Mouse (Mus musculus) frontal cortex, postnatal 36 days (tissue): Measurements from ENCODE around the gene Lyrm7.

ENCODE experiments used
- DNase-seq, 2 experiments: peaks; one replicate each; pipeline ENCODE4 v3.0.0; 2022; ENCODE audit warnings: low spot score in 2 of 2

Gene Lyrm7

DNA sequence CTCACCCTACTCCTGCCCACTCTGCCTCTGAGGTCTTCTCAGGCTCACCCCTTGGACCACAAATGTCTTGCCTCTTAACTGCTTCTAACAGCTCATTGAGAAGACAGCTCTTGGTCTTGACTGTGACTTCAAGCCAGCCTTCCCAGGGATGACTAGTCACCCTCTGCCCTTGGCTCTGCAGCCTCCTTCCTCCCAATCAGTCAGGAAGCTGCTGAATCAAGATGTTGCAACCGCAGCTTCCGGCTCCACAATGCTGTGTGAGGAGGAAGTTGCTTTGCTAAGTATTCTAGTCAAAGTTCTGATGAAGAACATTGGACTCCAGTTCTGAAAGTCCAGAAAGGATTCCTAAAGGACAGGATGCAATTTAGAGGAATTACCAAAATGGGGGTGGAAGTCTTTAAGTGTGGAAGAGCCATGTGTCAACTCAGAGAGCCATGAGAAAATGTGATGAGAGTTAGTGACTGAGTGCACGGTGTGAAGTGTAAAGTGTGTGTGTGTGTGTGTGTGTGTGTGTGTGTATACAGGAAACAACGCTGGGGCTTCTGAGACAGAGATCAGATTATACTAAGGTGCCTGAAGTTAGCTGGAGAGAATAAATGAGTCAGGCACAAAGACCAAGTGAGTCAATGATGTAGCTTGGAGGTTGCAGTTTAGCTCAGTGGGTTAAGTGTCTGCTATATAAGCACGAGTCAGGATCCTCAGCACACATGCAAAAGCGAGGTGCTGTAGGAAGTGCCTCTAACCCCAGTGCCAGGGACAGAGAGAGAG, 58.7 kb downstream of the Lyrm7 start:
- DNase-seq = no peak

DNA sequence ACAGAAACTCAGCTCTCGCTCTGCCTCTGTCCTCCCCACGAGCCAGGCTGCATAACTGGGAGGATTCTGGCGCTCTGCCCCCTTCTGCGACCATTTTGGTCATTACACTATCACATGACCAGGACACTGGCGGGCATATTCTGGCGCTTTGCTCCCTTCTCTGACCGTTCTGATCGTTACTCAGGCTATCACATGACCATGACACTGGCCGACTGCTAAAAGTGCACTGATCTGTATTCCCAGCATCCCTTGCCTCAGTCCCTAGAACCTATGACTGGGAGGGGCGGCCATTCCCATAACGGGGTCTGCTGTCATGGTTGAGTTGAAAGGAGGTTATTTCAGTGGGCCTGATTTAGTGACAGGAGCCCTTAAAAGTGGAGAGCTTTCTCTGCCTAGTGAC, 64.2 kb downstream of the Lyrm7 start:
- no peak for DNase-seq

DNA sequence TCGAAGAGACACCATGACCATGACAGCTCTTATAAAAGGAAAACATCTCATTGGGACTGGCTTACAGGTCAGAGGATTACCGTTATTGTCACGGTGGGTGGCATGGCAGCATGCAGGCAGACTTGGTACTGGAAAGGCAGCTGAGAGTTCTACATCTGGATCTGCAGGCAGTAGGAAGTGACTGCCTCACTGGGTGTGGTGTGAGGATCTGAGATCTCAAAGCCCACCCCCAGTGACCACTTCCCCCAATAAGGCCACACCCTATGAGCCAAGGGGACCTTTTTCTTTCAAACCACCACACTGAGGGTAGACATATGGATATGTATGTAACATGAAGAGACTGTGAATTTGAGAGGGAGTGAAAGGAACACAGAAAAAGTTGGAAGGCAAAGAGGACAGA, 66.0 kb downstream of the Lyrm7 start:
- DNase-seq = no peak

DNA sequence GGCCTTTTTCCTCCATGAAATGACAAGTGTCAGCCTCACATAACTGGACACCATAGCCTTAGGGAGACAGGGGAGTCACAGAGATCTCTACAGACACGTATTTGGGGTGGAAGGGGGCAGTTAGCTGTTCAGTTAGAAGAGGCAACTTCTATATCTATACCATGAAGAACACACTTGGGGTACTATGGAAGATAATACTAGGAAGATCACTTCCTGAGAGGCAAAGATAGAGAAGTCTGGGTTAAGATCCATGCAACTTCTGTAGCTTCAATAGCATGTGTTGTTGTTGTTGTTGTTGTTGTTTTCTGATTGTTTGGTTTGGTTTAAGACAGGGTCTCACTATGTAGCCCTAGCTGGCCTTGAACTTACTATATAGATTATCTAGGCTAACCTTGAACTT, 67.5 kb downstream of the Lyrm7 start:
- DNase-seq = no peak

DNA sequence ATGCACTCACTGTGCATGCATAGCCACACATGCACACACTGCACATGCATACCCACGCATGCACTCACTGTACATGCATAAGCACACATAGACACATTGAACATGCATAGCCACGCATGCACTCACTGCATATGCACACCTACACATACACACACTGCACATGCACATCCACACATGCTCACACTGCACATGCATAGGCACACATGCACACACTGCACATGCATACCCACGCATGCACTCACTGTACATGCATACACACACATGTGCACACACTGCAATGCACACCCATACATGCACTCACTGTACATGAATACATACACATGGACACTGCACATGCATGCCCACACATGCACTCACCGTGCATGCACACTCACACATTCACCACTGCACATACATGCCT, 69.3 kb downstream of the Lyrm7 start:
- no peak for DNase-seq

GRCm38 (mm10) chr11:54787488-54788474, 72.9 kb downstream of the Lyrm7 start, which contains the start of gene Cdc42se2:
TSS of gene Cdc42se2 (minus strand) at chr11:54787675.
- DNase-seq = peak; percentile 94 to 97

DNA sequence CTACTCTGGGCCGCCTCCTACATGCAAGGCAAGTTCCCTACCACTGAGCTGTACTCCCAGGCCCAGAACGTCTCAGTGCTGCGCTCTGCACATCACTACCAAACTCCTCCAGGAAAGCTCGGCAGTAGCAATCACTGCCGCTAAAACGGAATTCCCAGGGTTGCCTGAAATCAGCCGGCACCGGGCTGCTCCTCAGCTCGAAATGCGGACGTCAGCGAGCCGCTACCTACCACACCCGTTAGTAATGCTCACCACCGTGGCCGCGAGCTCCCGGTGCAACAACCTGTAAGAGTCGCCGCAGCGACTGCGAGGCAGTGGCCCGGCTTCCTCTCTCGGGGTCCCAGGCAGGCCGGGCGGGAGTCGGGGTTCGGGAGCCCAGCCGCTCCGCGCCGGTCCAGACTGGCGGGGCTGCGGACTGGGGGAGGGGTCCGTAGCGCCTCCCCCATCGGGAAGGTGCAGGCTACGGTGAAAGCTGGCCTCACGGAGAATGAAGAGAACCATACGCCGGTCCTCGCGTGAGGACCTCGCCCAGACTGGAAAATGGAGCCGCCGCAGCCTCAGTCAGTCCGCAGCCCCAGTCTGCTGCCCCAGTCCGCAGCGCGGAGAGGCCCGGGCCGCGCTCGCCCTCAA, 73.7 kb downstream of the Lyrm7 start:
- DNase-seq = peak; percentile 49 to 58

DNA sequence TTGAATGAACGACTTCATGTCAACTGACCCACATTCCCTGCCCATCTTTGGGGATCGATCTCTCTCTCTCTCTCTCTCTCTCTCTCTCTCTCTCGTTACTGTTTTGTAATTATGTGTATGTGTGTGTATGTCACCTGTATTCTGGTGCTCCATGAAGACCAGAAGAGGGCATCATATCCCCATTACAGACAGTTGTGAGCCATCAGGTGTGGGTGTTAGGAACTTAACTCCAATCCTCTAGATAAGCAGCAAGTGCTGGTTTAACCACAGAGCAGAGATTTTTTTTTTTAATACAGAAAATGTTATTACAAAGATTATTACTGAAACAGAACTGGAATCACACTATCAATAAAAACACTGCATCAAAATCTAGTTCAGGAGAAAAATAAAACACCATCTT, 75.2 kb downstream of the Lyrm7 start:
- DNase-seq = no peak

GRCm38 (mm10) chr11:54784436-54784835, 76.3 kb downstream of the Lyrm7 start:
- DNase-seq = no peak

DNA sequence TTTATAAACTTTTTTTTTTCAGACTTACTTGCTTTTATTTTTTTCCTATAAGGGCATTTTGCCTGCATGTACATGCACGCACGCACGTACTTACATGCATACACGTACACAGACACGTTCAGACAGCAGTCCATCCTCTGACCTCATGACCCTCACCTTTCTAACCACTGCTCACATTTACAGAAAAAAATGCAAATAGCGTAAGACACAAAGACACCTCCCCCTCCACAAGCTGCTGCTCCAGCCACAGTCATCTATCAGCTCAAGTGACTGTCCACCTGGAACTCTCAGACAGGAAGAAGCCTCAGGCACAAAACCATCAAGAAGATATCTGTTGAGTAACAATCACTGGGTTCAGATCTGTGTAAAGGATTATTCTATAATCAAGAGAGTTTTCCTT, 78.5 kb downstream of the Lyrm7 start:
- no peak for DNase-seq

DNA sequence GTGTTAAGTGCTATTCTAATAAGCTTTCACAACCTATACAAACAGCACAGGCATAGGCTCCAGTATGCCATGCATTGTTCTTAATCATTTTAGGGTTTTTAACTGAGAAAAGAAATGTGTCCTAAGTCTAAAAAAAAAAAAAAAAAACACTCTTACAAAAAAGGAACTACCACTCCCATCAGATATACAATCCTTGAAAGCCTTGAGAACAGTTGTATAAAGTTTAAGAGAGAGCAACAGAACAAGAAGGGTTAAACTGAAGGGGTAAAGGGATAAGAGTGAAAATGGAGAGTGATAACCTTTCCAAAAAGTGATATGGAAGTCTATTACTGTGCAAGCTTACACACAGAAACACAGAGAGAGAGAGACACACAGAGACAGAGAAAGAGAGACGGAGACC, 80.8 kb downstream of the Lyrm7 start:
- DNase-seq = no peak

DNA sequence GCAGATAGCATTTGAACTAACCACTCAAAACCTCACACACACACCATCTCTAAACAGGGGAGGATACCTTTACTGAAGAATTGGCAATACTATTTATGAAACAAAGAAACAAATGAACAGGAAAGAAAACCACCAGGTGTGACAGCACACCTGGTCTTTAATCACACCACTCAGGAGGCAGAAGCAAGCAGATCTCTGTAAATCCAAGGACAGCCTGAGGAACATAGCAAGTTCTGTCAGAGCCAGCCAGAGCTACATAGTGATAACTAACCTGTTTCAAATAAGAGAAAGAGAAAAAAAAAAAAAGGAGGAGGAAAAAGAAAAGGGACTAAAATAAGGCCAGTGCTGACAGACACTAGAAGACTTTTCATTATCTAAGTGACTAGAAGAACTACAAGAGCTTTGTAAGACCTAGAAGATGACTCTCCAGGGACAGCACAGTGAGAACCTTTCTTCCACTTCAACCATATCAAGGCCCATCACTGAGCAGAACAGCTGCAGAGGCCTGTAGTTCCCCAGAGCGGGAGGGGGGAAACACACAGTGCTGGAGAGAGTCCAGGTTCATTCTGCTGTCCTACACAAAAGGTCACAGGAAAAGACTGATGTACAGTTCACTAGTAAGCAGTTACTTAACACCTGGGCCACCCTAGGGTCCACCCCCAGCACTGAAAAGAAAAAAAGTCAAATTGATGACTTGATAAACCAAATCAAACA, 82.4 kb downstream of the Lyrm7 start:
- no peak for DNase-seq

DNA sequence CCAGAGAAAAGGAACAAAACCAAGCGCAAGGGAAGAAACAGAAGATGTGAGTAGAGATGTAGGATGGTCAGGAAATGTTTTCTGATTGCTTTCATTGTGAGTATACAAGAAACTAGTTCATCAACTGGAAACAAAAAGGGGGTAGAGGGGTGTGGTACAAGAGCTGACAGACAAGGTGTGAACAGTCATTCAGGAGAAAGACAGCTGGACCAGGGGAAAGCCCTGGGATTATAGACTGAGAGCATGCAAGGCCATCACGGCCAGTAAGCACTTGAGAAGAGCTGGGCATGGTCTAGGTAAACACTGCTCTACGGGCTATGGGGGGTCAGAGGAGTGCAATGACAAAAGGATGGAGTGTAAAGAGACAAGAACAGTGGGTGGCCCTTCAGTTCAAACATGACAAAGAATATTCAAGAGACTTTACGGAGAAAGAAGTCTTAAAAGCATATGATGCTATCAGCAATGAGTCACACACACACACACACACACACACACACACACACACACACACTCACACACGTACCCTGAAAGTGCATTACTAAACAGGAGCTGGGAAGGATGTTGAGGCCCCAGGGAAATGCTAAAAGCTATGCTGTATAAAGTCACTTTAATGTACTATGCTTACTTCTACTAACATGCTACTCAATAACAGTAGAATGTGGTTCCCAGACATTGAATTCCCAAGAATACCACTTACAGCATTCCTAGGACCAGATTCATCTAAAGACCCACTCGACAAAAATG, 83.2 kb downstream of the Lyrm7 start:
- DNase-seq = no peak
